Mouse (Mus musculus) heart, postnatal 4 days (tissue): ENCODE data around the gene Olfr917. TPM values are rescaled to one million over a fixed set of nuclear protein-coding genes. Genes with fewer than 3 reads are reported as not detected.

Experiments used
- DNase-seq: peaks from one replicate; pipeline ENCODE4 v3.0.0; 2021
- total RNA-seq, 2 experiments: library from RNA; stranded (reverse); gene quantifications; 2 replicates each; pipeline ENCODE4 v1.2.3; 2021

Gene Olfr917
- total RNA-seq = not detected

- no peak for DNase-seq
Measured at GRCm38 (mm10) chr9:38665742-38666141, at the start of gene Olfr917. Olfr917 (minus strand) TSS chr9:38665842.

- no peak for DNase-seq
Measured at GRCm38 (mm10) chr9:38674501-38674900, 8.9 kb upstream of the Olfr917 start, which contains the start of gene Olfr918. Olfr918 (minus strand) TSS chr9:38674601.

GRCm38 (mm10) chr9:38672887-38673286 is 7.2 kb upstream of the Olfr917 start:
- DNase-seq = no peak

- no peak for DNase-seq
Measured at GRCm38 (mm10) chr9:38659775-38660174, 5.9 kb downstream of the Olfr917 start, which contains the start of gene Olfr916. Olfr916 (minus strand) TSS chr9:38659875.

GRCm38 (mm10) chr9:38632406-38632805 is 33.2 kb downstream of the Olfr917 start:
- DNase-seq = no peak

Other genes with a start within 250 kb of the Olfr917 start
- not detected for gene Olfr901, start 236.4 kb downstream of the Olfr917 start, total RNA-seq
- not detected for gene Olfr902, start 218.2 kb downstream of the Olfr917 start, total RNA-seq
- gene Olfr904, start 202.7 kb downstream of the Olfr917 start, total RNA-seq = not detected
- gene Olfr905, start 194.7 kb downstream of the Olfr917 start, total RNA-seq = not detected
- gene Olfr906, start 178.8 kb downstream of the Olfr917 start, total RNA-seq = not detected
- not detected for gene Olfr907, start 170.0 kb downstream of the Olfr917 start, total RNA-seq
- not detected for gene Olfr911-ps1, start 144.3 kb downstream of the Olfr917 start, total RNA-seq
- not detected for gene Olfr910, start 128.0 kb downstream of the Olfr917 start, total RNA-seq
- not detected for gene Olfr912, start 85.7 kb downstream of the Olfr917 start, total RNA-seq
- not detected for gene Olfr913, start 73.1 kb downstream of the Olfr917 start, total RNA-seq
- not detected for gene Olfr914, start 60.7 kb downstream of the Olfr917 start, total RNA-seq
- gene Olfr916, start 6.0 kb downstream of the Olfr917 start, total RNA-seq = not detected
- not detected for gene Olfr918, start 8.8 kb upstream of the Olfr917 start, total RNA-seq
- not detected for gene Olfr919, start 37.8 kb upstream of the Olfr917 start, total RNA-seq
- 10 to 100 TPM; 25.9 to 27.5 TPM for gene Vwa5a, start 52.4 kb upstream of the Olfr917 start, total RNA-seq
- under 1 TPM; 0.07 to 0.14 TPM for gene Olfr920, start 86.5 kb upstream of the Olfr917 start, total RNA-seq
- not detected for gene Olfr921, start 107.2 kb upstream of the Olfr917 start, total RNA-seq
- not detected for gene Olfr922, start 148.8 kb upstream of the Olfr917 start, total RNA-seq
- not detected for gene Olfr923, start 160.7 kb upstream of the Olfr917 start, total RNA-seq
- not detected for gene Olfr924, start 178.6 kb upstream of the Olfr917 start, total RNA-seq
- not detected for gene Olfr26, start 189.2 kb upstream of the Olfr917 start, total RNA-seq
- gene Olfr926, start 211.3 kb upstream of the Olfr917 start, total RNA-seq = not detected